ENCODE assay signal across 2 mouse cellular contexts in the genomic region with DNA sequence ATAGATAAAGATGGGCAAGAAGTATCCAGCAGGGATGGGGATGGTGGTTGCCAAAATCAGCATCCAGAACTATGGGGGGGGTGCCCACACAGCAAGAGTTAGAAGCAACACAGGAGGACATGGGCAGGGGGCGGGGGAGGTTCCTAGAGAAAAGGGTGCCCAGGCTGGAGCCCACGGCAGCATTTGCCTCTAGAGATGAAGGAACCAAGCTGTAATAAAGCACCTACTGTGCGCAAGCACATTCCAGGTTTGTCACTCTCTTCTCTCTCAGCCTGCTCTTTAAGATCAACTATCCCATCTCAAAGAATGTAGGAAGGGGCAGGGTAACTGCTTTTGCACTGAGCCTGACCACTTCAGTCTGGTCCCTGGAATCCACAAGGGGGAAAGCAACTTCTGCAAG.
TF ChIP-seq lines count a peak whose summit lies in the region.

No protein-coding gene starts in this region.

TF ChIP-seq in CH12.LX, 34 proteins besides CTCF, POLR2A, EP300 and RAD21:
- TF ChIP-seq UBTF (IDR thresholded peaks at IDR 0.05; ENCODE audit: low read depth, low read length) (no peak), SIN3A (IDR thresholded peaks at IDR 0.05; ENCODE audit: low read length) (no peak), HCFC1 (IDR thresholded peaks at IDR 0.05; ENCODE audit: low read depth, low read length) (no peak), PAX5 (IDR thresholded peaks at IDR 0.05; ENCODE audit: low read length) (no peak), ZKSCAN1 (IDR thresholded peaks at IDR 0.05; ENCODE audit: borderline replicate concordance, low read depth, low read length) (peak; percentile 77; the same call in 1 of the 2 replicates)

TF ChIP-seq in MEL, 35 proteins besides CTCF, POLR2A, EP300 and RAD21:
- TF ChIP-seq MAX (IDR thresholded peaks at IDR 0.05; ENCODE audit: low read length), result no peak
- TF ChIP-seq TAL1 (IDR thresholded peaks at IDR 0.05; ENCODE audit: low read length), result no peak
- TF ChIP-seq ETS1 (IDR thresholded peaks at IDR 0.05; ENCODE audit: low read depth, low read length), result no peak
- peak; percentile 84 for TF ChIP-seq ZKSCAN1 (IDR thresholded peaks at IDR 0.05; ENCODE audit: low read depth, low read length)
- TF ChIP-seq MAZ (IDR thresholded peaks at IDR 0.05; ENCODE audit: low read depth, low read length), result no peak
